Mouse (Mus musculus) heart, postnatal 0 days (tissue): ENCODE results near the gene Cmc1.

Source experiments
- CTCF ChIP-seq: IDR thresholded peaks from 2 replicates; pipeline ENCODE4 v1.5.1; 2016; ENCODE audit warnings: antibody characterized with exemption, control low read depth, low read depth
- EP300 ChIP-seq: IDR thresholded peaks from 2 replicates; pipeline ENCODE4 v1.6.1; 2016; ENCODE audit warnings: antibody characterized with exemption, low read depth

DNA sequence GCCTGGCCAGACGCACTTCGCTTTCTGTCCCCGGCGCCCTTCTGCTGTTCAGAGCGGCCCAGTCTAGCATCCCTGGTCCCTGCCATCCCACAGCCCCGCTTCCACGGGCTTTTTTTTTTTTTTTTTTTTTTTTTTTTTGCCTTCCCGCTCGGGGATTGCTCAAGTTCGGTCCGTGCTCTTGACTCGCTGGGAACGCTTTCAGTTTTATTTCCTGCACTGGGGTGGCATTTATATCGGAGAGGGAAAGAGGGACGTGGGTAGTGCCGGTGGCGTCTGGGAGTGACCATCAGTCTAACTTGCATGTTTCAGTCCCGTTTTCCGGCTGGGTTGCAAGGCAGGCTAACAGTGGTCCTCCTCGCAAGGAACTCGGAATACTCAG lies 109.0 kb downstream of the Cmc1 start:
- TF ChIP-seq CTCF, result no peak
- TF ChIP-seq EP300, result no peak
